Mouse (Mus musculus) C2C12 (cell line): ENCODE results near the gene Cd8b1.

Experiments used
- CEBPB ChIP-seq: IDR thresholded peaks from one replicate; pipeline ENCODE4 v1.6.1; 2011; ENCODE audit warnings: low read depth, mild to moderate bottlenecking, control low read depth, moderate library complexity
- CTCF ChIP-seq: IDR thresholded peaks from one replicate; pipeline ENCODE4 v1.5.1; 2011; ENCODE audit not compliant: control insufficient read depth, insufficient read depth, insufficient read length
- MAX ChIP-seq: IDR thresholded peaks from one replicate; pipeline ENCODE4 v1.6.1; 2011; ENCODE audit warnings: mild to moderate bottlenecking, control low read depth

GRCm38 (mm10) chr6:71339351-71339750, 16.8 kb downstream of the Cd8b1 start:
- TF ChIP-seq CTCF (no peak), CEBPB (no peak), MAX (no peak)
